Mouse (Mus musculus) left cerebral cortex, postnatal 4 days (tissue): ENCODE measurements around the gene P2ry2. TPM values are rescaled to one million over a fixed set of nuclear protein-coding genes. Genes with fewer than 3 reads are reported as not detected.

Experiments
- DNase-seq: peaks from one replicate; pipeline ENCODE4 v3.0.0-alpha.2; 2022
- intact Hi-C: fragments of 180-260 bp; cut with DNase I; formaldehyde crosslinking; loops from one replicate; pipeline ENCODE4 v1.15.1; 2025
- total RNA-seq, 2 experiments: library from RNA; stranded (reverse); gene quantifications; 2 replicates each; pipeline ENCODE4 v1.2.3; 2021

The P2ry2 gene
- total RNA-seq, 2 experiments from 2014 or later, result 1.2 to 1.3 TPM

DNA sequence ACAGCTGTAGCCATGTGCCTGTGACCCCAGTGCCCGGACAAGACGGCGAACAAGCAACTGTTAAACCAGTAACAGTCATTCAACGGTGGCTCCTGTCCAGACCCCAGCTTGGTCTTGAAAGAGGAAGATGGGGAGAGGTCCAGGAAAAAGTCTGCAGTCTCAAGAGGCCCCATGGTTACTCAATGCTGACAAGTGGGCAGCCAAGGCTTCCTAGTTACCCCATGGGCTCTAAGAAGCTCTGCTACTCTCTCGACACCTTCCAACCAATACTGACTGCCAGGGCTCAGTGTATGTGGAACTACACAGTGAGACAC is 15.7 kb upstream of the P2ry2 start:
- peak; percentile 62 for DNase-seq
- intact Hi-C loops, result no loop called here

DNA sequence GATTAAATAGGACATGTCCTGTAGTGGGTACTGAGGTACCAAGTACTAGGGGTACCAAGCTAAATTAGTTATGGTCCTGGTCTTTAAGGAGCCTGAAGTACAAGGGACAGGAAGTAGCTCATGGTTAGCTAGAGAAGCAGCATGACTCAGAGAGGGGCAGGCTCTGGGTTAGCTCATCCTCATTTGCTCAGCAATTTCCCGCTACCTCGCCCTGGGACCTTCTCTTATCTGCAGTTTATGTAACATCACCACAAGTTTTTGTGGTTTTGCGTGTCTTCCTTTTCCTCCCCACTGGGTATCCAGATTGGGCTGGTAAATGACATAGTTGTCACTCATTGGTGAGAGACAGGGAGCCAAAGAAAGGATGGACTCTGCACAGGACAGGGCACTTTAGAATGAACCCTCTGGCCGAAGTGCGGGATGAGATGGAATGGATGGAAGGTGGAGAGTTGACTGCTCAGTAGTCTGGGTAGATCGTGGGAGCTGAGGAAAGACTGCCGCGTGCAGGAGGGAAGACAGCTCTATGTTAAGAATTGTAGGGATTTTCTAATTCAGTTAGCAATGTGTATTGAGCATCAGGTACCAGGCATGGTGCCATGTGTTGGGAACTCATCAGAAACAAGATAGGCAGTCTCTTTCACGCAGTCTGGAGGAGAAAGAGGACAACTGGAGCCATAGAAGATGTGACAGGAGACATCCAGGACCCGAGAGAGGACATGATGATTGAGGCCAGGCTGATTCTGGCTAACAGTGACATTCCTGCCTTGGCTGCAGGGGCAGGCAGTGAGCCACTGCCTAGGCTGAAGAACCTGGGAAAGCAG is 15.2 kb upstream of the P2ry2 start:
- intact Hi-C loops, result no loop called here
- peak; percentile 43 for DNase-seq

DNA sequence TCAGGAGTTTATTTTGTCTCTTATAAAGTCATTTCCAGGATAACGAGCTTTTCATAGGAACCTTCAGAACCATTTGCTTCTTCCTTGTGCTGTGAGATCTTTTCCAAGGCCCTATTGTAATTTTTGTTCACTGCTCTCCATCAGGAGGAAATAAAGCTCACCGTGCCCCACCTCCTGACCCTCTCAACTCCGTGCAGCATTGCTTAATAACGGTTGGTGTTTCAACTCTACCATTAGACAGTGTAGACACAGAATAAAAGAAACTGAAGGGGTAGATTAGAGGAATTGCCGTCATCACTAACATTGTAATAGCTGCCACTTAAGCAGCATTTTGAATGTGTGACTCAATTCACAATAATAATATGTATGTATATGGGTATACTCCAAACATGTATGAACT is 14.2 kb upstream of the P2ry2 start:
- intact Hi-C loops, result no loop called here
- DNase-seq, result no peak

DNA sequence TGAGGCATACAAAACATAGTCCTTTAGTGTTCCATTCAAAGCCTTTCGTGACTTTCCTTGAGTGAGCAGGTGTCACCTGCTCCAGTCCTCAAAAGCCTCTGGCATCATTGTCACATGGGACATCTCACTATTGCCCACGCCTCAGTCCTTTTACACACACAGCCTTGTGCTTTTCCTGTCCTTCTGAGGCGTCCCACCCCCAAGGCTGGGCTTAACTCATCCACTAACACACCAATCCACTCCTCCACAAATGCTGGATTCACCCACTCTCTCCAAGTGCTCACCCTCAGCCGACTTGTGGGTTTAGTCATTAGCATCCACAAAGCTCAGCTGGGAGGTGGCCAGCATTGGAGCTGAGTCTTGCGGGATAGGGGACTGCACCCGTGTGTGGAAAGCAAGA is 4.8 kb upstream of the P2ry2 start:
- DNase-seq, result no peak
- intact Hi-C loops, result no loop called here

DNA sequence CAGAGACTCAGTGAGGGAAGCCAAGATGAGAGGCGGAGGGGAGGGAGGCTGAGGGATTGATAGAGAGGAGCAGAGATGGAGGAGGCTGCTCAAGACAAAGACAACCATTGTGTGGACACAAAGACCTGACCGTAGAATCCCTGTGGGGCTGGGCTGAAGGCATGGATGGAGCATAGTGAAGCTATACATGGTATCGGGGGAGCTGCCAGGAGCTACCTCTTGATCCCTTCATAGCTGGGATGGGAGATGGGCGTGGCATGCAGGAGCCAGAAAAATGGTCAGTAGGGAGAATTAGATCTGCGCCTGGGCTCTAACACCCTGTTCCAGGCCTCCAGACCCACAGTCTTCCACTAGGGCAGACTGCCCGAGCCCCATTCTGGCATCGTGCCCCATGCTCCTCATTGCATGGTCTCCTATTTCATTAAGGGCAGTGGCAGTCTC is 4.4 kb upstream of the P2ry2 start:
- DNase-seq, result peak; percentile 82
- intact Hi-C loops, result no loop called here

DNA sequence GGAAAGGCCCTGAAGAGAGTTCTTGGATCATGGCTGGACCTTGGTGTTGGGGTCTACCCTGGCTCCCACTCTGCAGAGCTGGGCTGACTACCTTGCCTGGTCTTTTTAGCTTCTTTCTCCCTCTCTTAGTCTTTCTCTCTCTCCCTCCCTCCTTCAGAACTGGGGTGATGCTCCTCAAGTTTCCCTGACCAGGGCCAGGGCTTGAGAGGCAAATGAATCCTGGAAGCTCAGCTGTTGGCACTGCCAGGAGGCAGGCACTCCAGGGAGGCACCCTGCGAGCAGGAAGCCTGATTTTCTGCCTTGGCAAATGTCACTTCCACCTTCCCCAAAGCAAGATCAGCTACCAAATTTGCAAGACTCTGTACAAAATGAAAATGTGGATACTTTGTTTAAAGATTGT is 2.3 kb upstream of the P2ry2 start:
- intact Hi-C loops, result no loop called here
- DNase-seq, result no peak

DNA sequence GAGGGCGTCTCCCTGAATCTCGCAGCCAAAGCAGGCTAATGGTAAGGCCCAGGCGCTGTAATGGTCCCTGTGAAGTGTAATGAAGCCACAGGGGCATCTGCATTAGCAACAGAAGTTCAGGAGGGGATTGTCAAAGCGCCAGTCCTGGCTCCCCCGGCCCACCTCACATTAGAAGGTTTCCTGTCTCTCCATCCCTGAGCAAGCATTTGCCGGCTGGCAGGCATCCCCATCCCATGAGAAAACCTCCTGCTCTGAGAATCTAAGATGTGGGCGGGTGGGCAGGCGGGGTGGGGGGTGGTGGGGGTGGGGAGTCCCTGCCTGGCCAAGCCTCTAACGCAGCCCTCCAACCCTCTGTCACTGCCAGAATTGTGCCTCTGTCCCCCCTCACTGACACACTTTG is 1.4 kb upstream of the P2ry2 start:
- intact Hi-C loops, result no loop called here
- peak; percentile 56 for DNase-seq

DNA sequence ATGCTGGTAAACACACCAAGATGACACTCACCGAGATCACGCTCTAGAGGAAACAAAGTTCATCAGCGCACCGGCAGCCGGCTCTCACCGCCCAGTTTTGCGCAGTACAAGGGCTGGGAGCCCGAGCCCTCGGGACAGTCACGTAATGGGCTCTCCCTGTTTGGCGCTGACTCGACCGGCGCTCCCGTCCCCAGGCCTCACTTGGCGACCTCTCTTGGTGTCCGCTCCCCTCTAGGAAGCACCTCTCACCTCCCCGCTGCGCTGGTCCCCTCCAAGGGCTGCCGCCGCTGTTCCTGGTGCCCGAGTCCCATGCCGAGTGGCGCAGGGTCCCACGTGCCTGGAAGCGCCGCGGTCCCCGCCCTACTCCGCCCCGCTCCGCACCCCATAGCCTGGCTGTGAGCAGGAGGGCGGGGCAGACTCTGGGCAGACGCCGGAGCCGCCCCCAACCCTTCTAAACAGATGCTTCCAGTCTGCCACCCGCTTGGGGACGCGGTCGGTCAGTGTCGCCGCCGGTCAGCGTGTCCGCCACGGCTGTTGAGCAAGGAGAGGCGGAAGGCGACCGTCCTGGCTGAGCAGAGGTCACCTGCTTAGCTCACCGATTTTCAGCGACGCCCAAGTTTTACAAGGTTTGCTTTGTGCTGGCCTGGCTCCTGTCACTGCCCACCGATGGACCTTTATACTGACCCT is 842 bp downstream of the P2ry2 start:
- peak; percentile 57 for DNase-seq
- intact Hi-C loops, result no loop called here

DNA sequence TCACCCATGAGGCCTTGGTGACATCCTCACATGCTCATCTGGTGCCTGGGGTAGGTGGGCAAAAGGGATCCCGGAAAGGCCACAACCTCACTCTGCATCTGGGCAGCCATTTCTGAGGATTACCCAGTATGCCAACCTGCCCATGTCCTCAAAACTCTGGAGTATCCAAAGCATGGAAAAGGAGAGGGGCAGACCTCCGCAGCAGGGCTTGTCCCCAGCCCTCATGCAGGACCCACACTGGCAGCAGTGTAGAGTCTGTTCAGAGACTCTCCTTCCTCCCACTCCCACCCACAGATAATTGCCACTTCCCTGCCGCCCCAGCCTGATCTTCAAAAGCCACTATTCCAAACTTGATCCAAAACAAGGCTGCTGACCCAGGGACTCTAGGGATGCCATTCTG is 1.9 kb downstream of the P2ry2 start:
- intact Hi-C loops, result no loop called here
- no peak for DNase-seq

DNA sequence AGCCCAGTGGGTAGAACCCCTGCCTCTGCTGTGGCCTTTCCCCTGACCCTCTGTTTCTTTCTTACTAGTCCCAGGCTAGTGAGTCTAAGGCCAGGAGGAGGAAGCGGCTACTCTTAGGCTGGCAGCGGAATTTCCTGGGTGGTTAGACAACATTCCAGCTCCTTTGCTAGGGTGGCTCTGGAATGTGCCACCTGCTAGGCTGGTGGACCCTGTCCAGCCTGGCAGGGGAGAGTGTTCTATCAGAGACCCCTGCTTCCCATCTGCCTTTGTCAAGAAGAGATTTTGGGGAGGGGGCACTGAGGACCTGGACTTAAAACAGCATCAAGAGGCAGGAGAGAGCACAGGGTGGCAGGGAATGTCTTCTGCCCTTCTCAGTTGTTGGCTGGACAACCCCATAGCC is 6.5 kb downstream of the P2ry2 start:
- intact Hi-C loops, result no loop called here
- DNase-seq, result no peak

DNA sequence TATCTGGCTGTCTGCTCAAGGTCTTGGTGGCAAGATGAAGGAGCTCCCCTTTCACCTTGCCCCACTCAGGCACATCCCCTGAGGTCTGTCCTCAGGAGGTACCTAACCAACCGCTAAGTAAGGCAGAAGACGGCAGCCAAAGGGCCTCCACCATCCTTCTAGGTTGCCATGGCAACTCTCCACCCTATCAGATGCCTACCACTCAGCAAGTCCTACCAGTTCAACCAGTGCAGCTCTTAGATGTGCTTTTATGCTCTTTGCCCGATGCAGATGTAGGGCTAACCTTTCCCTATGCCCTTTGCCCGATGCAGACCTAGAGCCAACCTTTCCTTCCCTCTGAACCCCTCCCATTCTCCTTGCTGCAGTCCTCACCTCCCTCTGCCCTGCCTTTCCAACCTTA is 7.5 kb downstream of the P2ry2 start:
- DNase-seq, result no peak

DNA sequence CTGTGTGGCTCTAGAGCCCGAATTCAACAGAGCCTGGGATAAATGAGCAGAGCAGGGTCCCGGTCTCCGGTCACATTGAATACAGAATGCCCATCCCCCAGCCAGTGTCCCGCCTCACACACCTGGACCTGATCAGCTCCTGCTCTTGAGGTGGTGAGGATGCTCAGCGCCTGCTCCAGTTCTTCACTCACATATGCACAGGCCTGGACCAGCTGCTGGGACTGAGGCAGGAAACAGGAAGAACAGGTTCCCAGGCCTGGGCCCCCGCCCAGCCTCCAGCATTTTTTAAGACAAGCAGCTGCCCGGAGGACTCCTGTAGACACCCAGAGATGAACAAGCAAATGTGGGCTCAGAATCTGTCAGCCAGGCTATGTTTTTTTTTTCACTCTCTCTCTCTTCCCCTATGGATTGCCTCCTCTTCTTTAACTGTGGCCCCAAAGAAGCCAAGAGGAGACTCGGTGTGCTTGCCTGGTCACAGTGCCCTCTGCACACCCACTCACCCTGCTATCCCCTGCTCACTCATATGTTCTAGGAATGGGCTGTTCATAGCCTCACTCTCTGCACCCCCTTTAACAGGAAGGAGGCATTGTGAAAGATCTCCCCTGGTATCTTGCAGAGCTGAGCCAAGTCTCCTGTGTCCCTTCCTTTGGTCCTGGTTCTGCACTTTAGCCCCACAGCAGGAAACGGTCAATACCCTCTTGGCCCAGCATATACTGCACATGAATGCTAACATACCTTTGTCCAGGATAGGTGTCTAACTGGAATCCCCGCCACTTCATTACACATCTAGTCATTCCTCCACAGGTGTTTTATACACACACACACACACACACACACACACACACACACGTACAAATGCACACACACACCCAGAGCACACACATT is 9.0 kb downstream of the P2ry2 start:
- intact Hi-C loops, result no loop called here

More for the DNA sequence above, 7.5 kb downstream of the P2ry2 start:
- intact Hi-C loops, result no loop called here

DNA sequence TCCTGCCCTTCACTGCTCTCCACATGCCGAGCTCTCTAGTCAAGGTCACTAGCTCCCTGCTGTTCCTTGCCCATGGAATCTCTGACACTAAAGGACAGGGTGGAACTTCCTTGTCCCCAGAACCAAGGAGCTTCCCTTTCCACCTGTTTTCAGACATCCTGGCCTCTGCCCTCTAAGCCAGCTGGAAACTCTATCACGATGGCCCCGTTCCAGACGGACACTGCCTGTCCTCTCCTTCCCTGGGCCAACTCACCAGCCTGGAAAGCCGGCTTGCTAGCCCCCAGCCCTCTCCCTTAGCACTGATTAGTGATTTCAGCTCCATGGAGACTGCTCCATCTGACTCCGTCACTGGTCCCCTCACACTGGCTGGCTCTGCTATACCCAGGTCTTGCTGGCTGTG is 10.4 kb downstream of the P2ry2 start:
- peak; percentile 66 for DNase-seq
- intact Hi-C loops, result no loop called here

More for the DNA sequence above, 9.0 kb downstream of the P2ry2 start:
- no peak for DNase-seq

DNA sequence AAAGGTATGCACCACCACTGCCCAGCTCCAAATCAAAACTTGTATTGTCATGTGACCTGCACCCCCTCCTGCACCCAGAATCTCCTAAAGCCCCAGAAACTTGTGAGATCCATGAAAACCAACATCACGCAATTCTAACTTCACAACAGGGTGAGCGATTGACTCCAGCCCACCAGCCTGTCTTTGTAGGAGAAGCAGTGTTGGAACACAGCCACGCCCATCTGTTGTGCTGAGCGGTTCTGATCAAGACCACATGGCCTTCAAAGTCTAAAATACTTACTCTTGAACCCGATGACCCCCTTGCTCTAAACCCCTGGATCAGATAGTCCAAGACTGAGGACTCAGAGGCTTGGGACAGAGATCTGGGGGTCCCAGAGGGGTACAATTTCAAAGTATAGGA is 13.0 kb downstream of the P2ry2 start:
- intact Hi-C loops, result no loop called here
- DNase-seq, result no peak

DNA sequence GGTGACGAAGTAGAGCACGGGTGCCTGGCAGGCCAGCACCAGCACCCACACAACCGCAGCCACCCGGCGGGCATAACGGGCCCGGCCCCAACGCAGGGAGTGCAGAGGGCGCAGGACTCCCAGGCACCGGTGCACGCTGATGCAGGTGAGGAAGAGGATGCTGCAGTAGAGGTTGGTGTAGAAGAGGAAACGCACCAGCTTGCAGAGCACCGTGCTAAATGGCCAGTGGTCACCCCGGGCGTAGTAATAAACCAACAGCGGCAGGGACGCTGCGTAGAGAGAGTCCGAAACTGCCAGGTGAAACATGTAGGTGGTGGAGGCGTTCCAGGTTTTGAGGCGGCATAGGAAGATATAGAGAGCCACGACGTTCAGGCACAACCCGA is 14.1 kb downstream of the P2ry2 start:
- intact Hi-C loops, result no loop called here
- DNase-seq, result no peak

DNA sequence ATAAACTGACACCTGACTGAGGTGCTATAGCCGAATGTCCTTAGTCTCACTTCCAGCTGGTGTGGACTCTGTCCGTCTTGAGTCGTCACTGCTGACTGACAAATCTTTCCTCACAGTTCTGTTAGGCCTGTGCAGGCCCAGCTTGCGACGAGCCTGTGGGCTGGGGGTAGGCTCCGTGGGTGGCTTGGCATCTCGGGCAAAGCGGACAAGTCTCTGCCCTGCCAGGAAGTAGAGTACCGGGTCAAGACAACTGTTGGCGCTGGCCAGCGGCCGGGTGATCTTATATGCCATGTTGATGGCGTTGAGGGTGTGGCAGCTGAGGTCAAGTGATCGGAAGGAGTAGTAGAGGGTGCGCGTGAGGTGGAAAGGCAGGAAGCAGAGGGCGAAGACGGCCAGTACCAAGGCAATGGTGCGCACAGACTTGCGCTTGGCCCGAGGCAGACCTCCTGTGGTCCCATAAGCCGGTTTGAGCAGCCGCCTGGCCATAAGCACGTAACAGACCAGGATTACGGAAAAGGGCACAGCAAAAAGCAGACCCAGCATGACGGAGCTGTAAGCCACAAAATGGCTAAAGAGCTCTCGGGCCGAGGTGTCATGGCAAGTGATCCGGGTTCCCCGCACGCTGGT is 14.6 kb downstream of the P2ry2 start:
- DNase-seq, result peak; percentile 52
- intact Hi-C loops, result no loop called here

DNA sequence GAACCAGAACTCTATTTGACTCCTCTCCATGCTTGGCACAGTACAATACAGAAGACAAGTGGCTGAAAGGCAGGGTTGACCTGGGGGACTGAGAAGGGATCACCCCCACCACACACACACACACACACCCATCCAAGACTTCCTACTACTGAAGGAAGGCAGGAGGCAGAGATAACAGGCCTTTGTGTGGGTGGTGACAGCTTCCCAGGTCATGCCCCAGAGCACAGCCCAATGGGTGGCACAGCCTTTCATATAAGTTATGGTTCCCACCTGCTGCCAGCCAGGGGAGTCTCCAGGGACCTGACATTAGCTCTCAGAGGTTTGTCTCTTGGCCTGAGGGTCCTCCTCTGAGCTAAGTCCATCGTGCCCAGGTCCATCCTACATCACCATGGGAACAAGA is 15.5 kb downstream of the P2ry2 start:
- no peak for DNase-seq
- intact Hi-C loops, result no loop called here

DNA sequence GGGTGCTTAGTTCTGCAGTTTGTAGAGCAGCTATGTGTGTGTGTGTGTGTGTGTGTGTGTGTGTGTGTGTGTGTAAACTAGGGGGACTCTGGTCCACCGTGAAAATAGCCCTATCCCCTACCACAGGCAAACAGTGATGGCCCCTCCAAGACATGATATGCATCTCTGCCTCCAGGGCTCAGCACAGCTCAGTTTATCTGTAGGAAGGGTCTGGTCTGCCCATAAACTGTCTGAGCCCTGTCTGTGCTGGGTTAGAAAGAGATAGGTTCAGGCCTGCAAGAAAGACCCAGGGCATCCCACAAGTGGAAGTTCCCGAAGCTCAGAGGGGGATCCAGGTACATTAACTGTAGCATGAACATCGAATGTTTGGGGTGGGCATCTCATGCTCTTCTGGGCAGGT is 16.7 kb downstream of the P2ry2 start:
- intact Hi-C loops, result no loop called here
- no peak for DNase-seq

DNA sequence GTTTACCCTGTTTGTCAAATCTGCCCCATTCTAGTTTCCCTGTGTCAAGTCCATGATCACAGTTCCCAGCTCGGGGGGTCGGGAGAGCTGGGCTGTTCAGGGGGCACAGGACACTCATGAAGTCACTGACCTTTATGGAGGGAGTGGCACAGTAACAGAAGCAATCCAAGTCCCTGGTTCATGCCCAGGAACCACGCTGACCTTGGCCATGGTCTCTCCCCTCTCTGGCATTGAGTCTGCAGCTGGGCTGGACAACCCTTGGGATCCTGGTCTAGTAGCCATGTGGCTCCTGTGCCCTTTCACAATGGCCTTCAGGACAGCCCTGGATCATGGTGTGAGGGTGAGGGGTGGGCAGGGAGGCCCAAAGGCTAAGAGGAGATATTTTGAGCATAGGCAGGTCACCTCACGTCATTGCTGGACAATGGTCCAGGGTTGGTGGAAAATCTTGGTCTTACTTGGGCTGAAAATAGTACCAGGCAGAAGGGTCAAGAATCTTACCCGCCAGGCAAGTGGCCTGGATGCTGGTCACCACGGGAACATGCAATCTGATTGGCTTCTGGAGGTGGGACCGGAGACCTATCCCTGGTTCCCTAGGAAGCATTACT is 17.3 kb downstream of the P2ry2 start:
- intact Hi-C loops, result no loop called here
- no peak for DNase-seq

DNA sequence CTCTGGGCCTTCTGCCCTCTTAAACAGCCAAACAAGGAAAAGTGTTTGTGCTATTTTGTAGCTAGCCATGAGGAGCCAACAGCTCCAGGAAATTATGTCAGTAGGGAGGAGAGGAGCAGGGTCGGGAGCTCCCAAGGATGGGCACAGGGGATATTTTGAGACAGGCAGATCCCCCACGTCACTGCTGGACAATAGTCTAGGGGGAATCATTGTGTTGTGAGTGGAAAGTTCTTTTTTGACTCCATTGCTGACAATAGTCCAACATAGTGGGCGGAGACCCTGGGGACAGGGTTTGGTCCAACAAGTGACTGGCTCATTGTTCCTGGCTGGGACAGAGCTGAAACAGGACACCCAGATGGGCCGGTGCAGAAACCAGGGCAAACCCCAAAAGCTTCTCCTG is 19.5 kb downstream of the P2ry2 start:
- intact Hi-C loops, result loop anchor here (5.0 kb wide), 1 partner anchor 59 kb away; no protein-coding TSS in a partner anchor
- DNase-seq, result no peak

DNA sequence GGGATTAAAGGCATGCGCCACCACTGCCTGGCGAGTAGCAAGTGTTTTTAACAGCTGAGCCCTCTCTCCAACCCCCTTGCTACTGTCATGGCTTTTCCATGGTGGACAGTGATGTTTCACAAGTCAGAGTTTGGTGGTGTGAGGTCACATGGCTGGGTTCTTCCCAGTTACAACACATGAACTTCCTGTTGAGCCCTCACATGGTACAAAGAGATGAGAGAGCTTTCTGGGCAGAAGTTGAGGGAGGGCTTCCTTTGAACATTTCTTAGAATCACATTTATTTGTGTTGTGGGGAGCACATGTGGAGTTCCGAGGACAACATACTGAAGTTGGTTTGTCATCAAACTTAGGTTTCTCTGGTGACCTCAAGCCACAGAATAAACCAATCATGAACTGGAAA is 20.7 kb downstream of the P2ry2 start:
- DNase-seq, result no peak
- intact Hi-C loops, result loop anchor here (5.0 kb wide), 1 partner anchor 60 kb away; no protein-coding TSS in a partner anchor
